Comparison of ENCODE assay signal across 10 mouse cellular contexts in genomic region chr11:85329167-85329894, GRCm38 (mm10). TPM values are rescaled to one million over a fixed set of nuclear protein-coding genes. Genes with fewer than 3 reads are reported as not detected.
DNase-seq lines count a peak whose midpoint lies in the region; ATAC-seq lines count a peak whose summit lies in the region.
"Had no signal": no experiment of that assay in that cellular context is flagged by ENCODE, and none has a peak within 500 bp of the region (broad histone marks: within the 10 kb centered on the region; RNA-seq: fewer than 3 reads in every experiment).

No protein-coding gene starts in this region.

- ATAC-seq in forebrain, embryonic 14.5 days, result peak; percentile 58; the same call in 1 of the 2 replicates
- no peak for ATAC-seq in forebrain, embryonic 11.5 days (replicated peaks; ENCODE audit: low FRiP score)
- ATAC-seq in kidney, embryonic 14.5 days (ENCODE audit: low FRiP score, low TSS enrichment), result no peak

- no peaks in the 10 kb centered on the region for H3K27me3 ChIP-seq in forebrain, embryonic 14.5 days (replicated peaks; ENCODE audit: control insufficient read depth, insufficient read depth, low read length)
- H3K27me3 ChIP-seq in forebrain, embryonic 11.5 days (ENCODE audit: control insufficient read depth, insufficient read depth, low read length), result no peaks in the 10 kb centered on the region
- no peaks in the 10 kb centered on the region for H3K27me3 ChIP-seq in kidney, embryonic 14.5 days (ENCODE audit: control insufficient read depth, insufficient read depth, low read length)
- H3K27me3 ChIP-seq: hindbrain, embryonic 12.5 days had no signal

- WGBS in forebrain, embryonic 14.5 days, result 82% methylated on average over 7 of the region's 7 CpGs
- 93% methylated on average over 7 of the region's 7 CpGs for WGBS in forebrain, embryonic 11.5 days
- WGBS in kidney, embryonic 14.5 days, result 87% methylated on average over 7 of the region's 7 CpGs

- H3K4me2 ChIP-seq in forebrain, embryonic 14.5 days (ENCODE audit: low read length), result no peak overlapping the region
- no peak overlapping the region for H3K4me2 ChIP-seq in forebrain, embryonic 11.5 days (ENCODE audit: low read depth, low read length, severe bottlenecking)
- no peak overlapping the region for H3K4me2 ChIP-seq in kidney, embryonic 14.5 days (replicated peaks; ENCODE audit: low read depth, low read length)
- H3K4me2 ChIP-seq: hindbrain, embryonic 12.5 days had no signal

- peak; percentile 73 for DNase-seq in forebrain, embryonic 14.5 days (ENCODE audit: low spot score)
- DNase-seq in forebrain, embryonic 11.5 days (ENCODE audit: low spot score), result no peak
- DNase-seq in kidney, postnatal 14 days, result peak; percentile 61
- DNase-seq in cerebellum, adult 18-20 months, result peak; percentile 87 to 94
- DNase-seq in layer of hippocampus, adult 18-20 months (ENCODE audit: low spot score in 2 of 2), result peak; percentile 79 to 88
- DNase-seq in adrenal gland, postnatal 25 days, result no peak
- no peak for DNase-seq in spleen, adult 12 weeks (ENCODE audit: low spot score)
- DNase-seq: thymus, postnatal 25 days had no signal

- no peak overlapping the region for H3K9ac ChIP-seq in forebrain, embryonic 14.5 days (ENCODE audit: low read length)
- H3K9ac ChIP-seq in forebrain, embryonic 11.5 days (ENCODE audit: low read length), result no peak overlapping the region
- no peak overlapping the region for H3K9ac ChIP-seq in kidney, embryonic 14.5 days (ENCODE audit: low read depth, low read length)
- H3K9ac ChIP-seq: hindbrain, embryonic 12.5 days had no signal

- no peak overlapping the region for H3K4me3 ChIP-seq in forebrain, embryonic 14.5 days (ENCODE audit: low read depth, low read length)
- no peak overlapping the region for H3K4me3 ChIP-seq in forebrain, embryonic 11.5 days (ENCODE audit: low read depth, low read length)
- no peak overlapping the region for H3K4me3 ChIP-seq in kidney, embryonic 14.5 days (ENCODE audit: low read length)
- H3K4me3 ChIP-seq: hindbrain, embryonic 12.5 days had no signal

- H3K4me1 ChIP-seq in forebrain, embryonic 14.5 days (ENCODE audit: control insufficient read depth, insufficient read depth, low read length), result no peaks in the 10 kb centered on the region
- H3K4me1 ChIP-seq in forebrain, embryonic 11.5 days (replicated peaks; ENCODE audit: control insufficient read depth, insufficient read depth, low read length), result no peaks in the 10 kb centered on the region
- H3K4me1 ChIP-seq in kidney, embryonic 14.5 days (ENCODE audit: control insufficient read depth, insufficient read depth, low read length), result no peaks in the 10 kb centered on the region
- H3K4me1 ChIP-seq: hindbrain, embryonic 12.5 days had no signal

- no peaks in the 10 kb centered on the region for H3K9me3 ChIP-seq in forebrain, embryonic 14.5 days (replicated peaks; ENCODE audit: control insufficient read depth, low read length)
- H3K9me3 ChIP-seq in forebrain, embryonic 11.5 days (ENCODE audit: control insufficient read depth, low read length), result no peaks in the 10 kb centered on the region
- H3K9me3 ChIP-seq in kidney, embryonic 14.5 days (ENCODE audit: control insufficient read depth, low read length), result no peaks in the 10 kb centered on the region
- H3K9me3 ChIP-seq: hindbrain, embryonic 12.5 days had no signal

- H3K36me3 ChIP-seq in forebrain, embryonic 14.5 days (ENCODE audit: control insufficient read depth, insufficient read depth, low read length), result peaks cover 25% of the 10 kb centered on the region
- no peaks in the 10 kb centered on the region; the same call in 1 of the 2 replicates for H3K36me3 ChIP-seq in forebrain, embryonic 11.5 days (ENCODE audit: control insufficient read depth, insufficient read depth, low read length)
- peaks cover 42% of the 10 kb centered on the region for H3K36me3 ChIP-seq in kidney, embryonic 14.5 days (ENCODE audit: control insufficient read depth, insufficient read depth, low read length)

- H3K27ac ChIP-seq in forebrain, embryonic 14.5 days (ENCODE audit: low read depth, low read length), result no peak overlapping the region
- no peak overlapping the region for H3K27ac ChIP-seq in forebrain, embryonic 11.5 days (ENCODE audit: low read depth, low read length)
- no peak overlapping the region for H3K27ac ChIP-seq in kidney, embryonic 14.5 days (ENCODE audit: low read depth, low read length)
- H3K27ac ChIP-seq: hindbrain, embryonic 12.5 days had no signal

RNA-seq across cellular contexts. Expression of gene Ppm1d, which starts 18.3 kb away (rescaled TPM):
- 24.9 and 25.1 TPM in 2 replicates for polyA plus RNA-seq in forebrain, embryonic 14.5 days (2014; fragmentation: Nextera tagmentation; extraction: Ambion mirVana)
- polyA plus RNA-seq in forebrain, embryonic 11.5 days (2014; fragmentation: Nextera tagmentation; extraction: Ambion mirVana), result 29.6 and 30.4 TPM in 2 replicates
- polyA plus RNA-seq in kidney, embryonic 14.5 days (2014; fragmentation: Nextera tagmentation; extraction: Ambion mirVana), result 18.0 and 22.1 TPM in 2 replicates
- 10 to 100 TPM; 16.2 to 17.0 TPM for total RNA-seq in layer of hippocampus, adult 18-20 months (2021)
- total RNA-seq in adrenal gland, postnatal 25 days (2021), result 17.0 and 17.2 TPM in 2 replicates

RNA-seq across cellular contexts. Expression of gene Bcas3, which starts 23.6 kb away (rescaled TPM):
- polyA plus RNA-seq in forebrain, embryonic 14.5 days (2014; fragmentation: Nextera tagmentation; extraction: Ambion mirVana), result 27.5 and 30.5 TPM in 2 replicates
- polyA plus RNA-seq in forebrain, embryonic 11.5 days (2014; fragmentation: Nextera tagmentation; extraction: Ambion mirVana), result 17.3 and 17.9 TPM in 2 replicates
- 22.7 and 30.6 TPM in 2 replicates for polyA plus RNA-seq in kidney, embryonic 14.5 days (2014; fragmentation: Nextera tagmentation; extraction: Ambion mirVana)
- total RNA-seq in layer of hippocampus, adult 18-20 months (2021), result 10 to 100 TPM; 70.0 to 78.5 TPM
- total RNA-seq in adrenal gland, postnatal 25 days (2021), result 42.9 and 55.9 TPM in 2 replicates

Comparison
In these comparisons a context has a peak if more than half of its experiments do, and no peak if none do; other contexts are left out.
1. DNase-seq: peak in forebrain, embryonic 14.5 days (single experiment), kidney, postnatal 14 days (single experiment), cerebellum, adult 18-20 months (2 of 2) and layer of hippocampus, adult 18-20 months (2 of 2); none in forebrain, embryonic 11.5 days (single experiment), adrenal gland, postnatal 25 days (single experiment) and spleen, adult 12 weeks (single experiment).